Mouse (Mus musculus) kidney, postnatal 4 days (tissue): ENCODE data around the gene Cldn20.

Experiments
- DNase-seq, 2 experiments: peaks; one replicate each; pipeline ENCODE4 v3.0.0; 2021; ENCODE audit warnings: mixed read lengths in 2 of 2

Gene Cldn20

GRCm38 (mm10) chr17:3532254-3532653, at the start of gene Cldn20:
TSS of gene Cldn20 (plus strand) at chr17:3532554.
- DNase-seq, result no peak

GRCm38 (mm10) chr17:3483091-3483490, 49.3 kb upstream of the Cldn20 start:
- no peak for DNase-seq

GRCm38 (mm10) chr17:3485851-3486250, 46.5 kb upstream of the Cldn20 start:
- no peak for DNase-seq

- no peak for DNase-seq
Measured at GRCm38 (mm10) chr17:3487211-3487610, 45.1 kb upstream of the Cldn20 start.

GRCm38 (mm10) chr17:3487721-3488601, 44.4 kb upstream of the Cldn20 start:
- DNase-seq, result no peak

GRCm38 (mm10) chr17:3490216-3490895, 42.0 kb upstream of the Cldn20 start:
- peak in 1 of 2 experiments; percentile 20 for DNase-seq

GRCm38 (mm10) chr17:3491065-3491464, 41.3 kb upstream of the Cldn20 start:
- no peak for DNase-seq

- DNase-seq, result no peak
Measured at GRCm38 (mm10) chr17:3491667-3492066, 40.7 kb upstream of the Cldn20 start.

GRCm38 (mm10) chr17:3495576-3495975, 36.8 kb upstream of the Cldn20 start:
- no peak for DNase-seq

GRCm38 (mm10) chr17:3496080-3496479, 36.3 kb upstream of the Cldn20 start:
- DNase-seq, result no peak

- peak; percentile 78 to 82 for DNase-seq
Measured at GRCm38 (mm10) chr17:3498086-3498485, 34.3 kb upstream of the Cldn20 start.

GRCm38 (mm10) chr17:3498580-3498979, 33.8 kb upstream of the Cldn20 start:
- no peak for DNase-seq

- DNase-seq, result no peak
Measured at GRCm38 (mm10) chr17:3499468-3499867, 32.9 kb upstream of the Cldn20 start.

GRCm38 (mm10) chr17:3500076-3500475, 32.3 kb upstream of the Cldn20 start:
- DNase-seq, result no peak

- no peak for DNase-seq
Measured at GRCm38 (mm10) chr17:3500936-3501335, 31.4 kb upstream of the Cldn20 start.

GRCm38 (mm10) chr17:3505711-3506110, 26.6 kb upstream of the Cldn20 start:
- DNase-seq, result no peak

GRCm38 (mm10) chr17:3506508-3506907, 25.8 kb upstream of the Cldn20 start:
- no peak for DNase-seq

GRCm38 (mm10) chr17:3509841-3510240, 22.5 kb upstream of the Cldn20 start:
- DNase-seq, result peak; percentile 78 to 82

GRCm38 (mm10) chr17:3514316-3514715, 18.0 kb upstream of the Cldn20 start:
- no peak for DNase-seq

GRCm38 (mm10) chr17:3515851-3516250, 16.5 kb upstream of the Cldn20 start:
- no peak for DNase-seq

GRCm38 (mm10) chr17:3516406-3516805, 15.9 kb upstream of the Cldn20 start:
- DNase-seq, result no peak

- DNase-seq, result no peak
Measured at GRCm38 (mm10) chr17:3520344-3520743, 12.0 kb upstream of the Cldn20 start.

GRCm38 (mm10) chr17:3527841-3528471, 4.4 kb upstream of the Cldn20 start:
- DNase-seq, result no peak

GRCm38 (mm10) chr17:3529523-3529922, 2.8 kb upstream of the Cldn20 start:
- no peak for DNase-seq
